Mouse (Mus musculus): ENCODE data around the gene Gm20388. TPM values are rescaled to one million over a fixed set of nuclear protein-coding genes. Genes with fewer than 3 reads are reported as not detected.

Gm20388 gene
- polyA plus RNA-seq, 1 experiment, result 28.1 TPM

DNA sequence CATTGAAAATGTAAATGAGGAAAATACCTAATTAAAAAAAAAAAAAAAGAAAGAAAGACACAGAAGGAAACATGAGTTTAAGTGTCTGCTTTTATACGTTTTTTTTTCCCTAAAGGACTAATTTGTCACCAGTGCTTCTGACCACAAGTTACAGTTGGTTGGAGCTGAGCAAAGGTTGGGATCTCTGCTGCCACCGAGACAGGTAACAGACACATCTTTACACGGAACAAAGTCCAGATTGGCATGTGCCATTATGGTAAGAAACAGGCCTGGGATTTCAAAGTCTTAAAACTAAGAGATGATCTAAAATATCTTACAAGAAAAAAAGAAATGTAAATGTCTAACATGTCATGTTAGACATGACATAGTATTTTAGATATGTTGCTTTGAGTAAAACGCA is 3136.1 kb downstream of the Gm20388 start:
- no peaks in the 10 kb centered on the region for H3K4me1 ChIP-seq (ENCODE audit: control insufficient read depth, insufficient read depth, low read length)
- TF ChIP-seq POLR2A (IDR thresholded peaks at IDR 0.05; ENCODE audit: insufficient read depth, low read length) (no peak), CTCF (IDR thresholded peaks at IDR 0.05; ENCODE audit: low read depth, low read length) (no peak)

DNA sequence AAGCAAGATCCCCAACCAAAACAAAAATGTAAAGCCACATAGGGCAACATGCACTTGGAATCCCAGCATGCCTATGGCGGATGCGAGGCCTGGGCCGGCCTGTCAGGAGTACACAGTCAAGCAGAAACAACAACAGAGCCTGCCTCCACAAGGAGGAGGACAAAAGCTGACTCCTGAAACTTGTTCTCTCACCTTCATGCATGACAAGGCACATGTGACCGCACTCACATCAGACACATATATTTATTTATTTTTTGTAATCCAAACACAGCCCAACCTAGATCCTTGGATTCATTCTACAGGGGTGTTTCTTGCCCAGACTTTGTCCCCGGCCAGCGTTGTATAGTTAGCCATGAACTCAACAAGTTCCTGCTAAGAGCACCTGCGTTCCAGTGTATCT is 3137.2 kb downstream of the Gm20388 start:
- no peaks in the 10 kb centered on the region for H3K4me1 ChIP-seq (ENCODE audit: control insufficient read depth, insufficient read depth, low read length)
- no peak overlapping the region for H3K4me3 ChIP-seq (ENCODE audit: low read depth, low read length)
- no peak overlapping the region for H3K27ac ChIP-seq (ENCODE audit: insufficient read depth, low read length)
- H3K9me3 ChIP-seq (replicated peaks; ENCODE audit: control insufficient read depth, insufficient read depth, low read length, poor library complexity, severe bottlenecking), result no peaks in the 10 kb centered on the region
- H3K9ac ChIP-seq (ENCODE audit: low read depth, poor library complexity, severe bottlenecking), result no peak overlapping the region
- H3K27me3 ChIP-seq (ENCODE audit: control insufficient read depth, insufficient read depth, low read length, poor library complexity, severe bottlenecking), result no peaks in the 10 kb centered on the region
- TF ChIP-seq EP300 (IDR thresholded peaks at IDR 0.05; ENCODE audit: insufficient read depth, low read depth, low read length) (no peak), POLR2A (IDR thresholded peaks at IDR 0.05; ENCODE audit: insufficient read depth, low read length) (no peak), CTCF (IDR thresholded peaks at IDR 0.05; ENCODE audit: low read depth, low read length) (no peak)
- peaks cover 7% of the 10 kb centered on the region for H3K36me3 ChIP-seq (ENCODE audit: control insufficient read depth, insufficient read depth, low read length, poor library complexity, severe bottlenecking)

More for the DNA sequence above, 3136.1 kb downstream of the Gm20388 start:
- Histone ChIP-seq H3K9ac (ENCODE audit: low read depth, poor library complexity, severe bottlenecking) (no peak overlapping the region), H3K27me3 (ENCODE audit: control insufficient read depth, insufficient read depth, low read length, poor library complexity, severe bottlenecking) (no peaks in the 10 kb centered on the region), H3K27ac (ENCODE audit: insufficient read depth, low read length) (no peak overlapping the region), H3K36me3 (ENCODE audit: control insufficient read depth, insufficient read depth, low read length, poor library complexity, severe bottlenecking) (peaks cover 7% of the 10 kb centered on the region), H3K4me3 (ENCODE audit: low read depth, low read length) (no peak overlapping the region), H3K9me3 (replicated peaks; ENCODE audit: control insufficient read depth, insufficient read depth, low read length, poor library complexity, severe bottlenecking) (no peaks in the 10 kb centered on the region)

DNA sequence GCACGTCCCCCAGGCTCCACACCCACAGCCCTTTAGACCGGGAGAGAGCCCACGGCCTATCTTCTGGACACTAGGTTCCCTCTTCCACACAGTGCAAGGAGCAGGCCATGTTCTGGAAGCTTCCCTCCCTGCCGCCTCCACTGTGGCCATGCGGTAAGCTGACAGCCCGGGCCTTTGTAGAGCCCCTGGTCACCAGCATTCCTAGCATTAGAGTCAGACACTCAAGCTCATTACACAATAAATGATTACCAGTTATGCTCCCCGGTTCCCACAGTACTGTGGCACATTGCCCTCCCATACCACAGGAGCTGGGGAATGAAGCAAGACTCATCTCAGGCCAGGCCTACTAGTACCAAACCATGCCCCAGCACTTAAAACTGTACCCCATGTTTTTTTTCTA is 3137.8 kb downstream of the Gm20388 start:
- Histone ChIP-seq H3K9me3 (replicated peaks; ENCODE audit: control insufficient read depth, insufficient read depth, low read length, poor library complexity, severe bottlenecking) (no peaks in the 10 kb centered on the region), H3K4me3 (ENCODE audit: low read depth, low read length) (no peak overlapping the region), H3K9ac (ENCODE audit: low read depth, poor library complexity, severe bottlenecking) (no peak overlapping the region), H3K27ac (ENCODE audit: insufficient read depth, low read length) (no peak overlapping the region), H3K27me3 (ENCODE audit: control insufficient read depth, insufficient read depth, low read length, poor library complexity, severe bottlenecking) (no peaks in the 10 kb centered on the region), H3K36me3 (ENCODE audit: control insufficient read depth, insufficient read depth, low read length, poor library complexity, severe bottlenecking) (peaks cover 7% of the 10 kb centered on the region), H3K4me1 (ENCODE audit: control insufficient read depth, insufficient read depth, low read length) (no peaks in the 10 kb centered on the region)
- TF ChIP-seq EP300 (IDR thresholded peaks at IDR 0.05; ENCODE audit: insufficient read depth, low read depth, low read length) (no peak), CTCF (IDR thresholded peaks at IDR 0.05; ENCODE audit: low read depth, low read length) (no peak), POLR2A (IDR thresholded peaks at IDR 0.05; ENCODE audit: insufficient read depth, low read length) (no peak)

GRCm38 (mm10) chr8:123051458-123051857 is 3140.8 kb downstream of the Gm20388 start:
- H3K36me3 ChIP-seq (ENCODE audit: control insufficient read depth, insufficient read depth, low read length, poor library complexity, severe bottlenecking), result no peaks in the 10 kb centered on the region
- H3K9me3 ChIP-seq (replicated peaks; ENCODE audit: control insufficient read depth, insufficient read depth, low read length, poor library complexity, severe bottlenecking), result no peaks in the 10 kb centered on the region
- no peak for TF ChIP-seq POLR2A (IDR thresholded peaks at IDR 0.05; ENCODE audit: insufficient read depth, low read length)
- no peak for TF ChIP-seq CTCF (IDR thresholded peaks at IDR 0.05; ENCODE audit: low read depth, low read length)
- no peak for TF ChIP-seq EP300 (IDR thresholded peaks at IDR 0.05; ENCODE audit: insufficient read depth, low read depth, low read length)
- no peak overlapping the region for H3K9ac ChIP-seq (ENCODE audit: low read depth, poor library complexity, severe bottlenecking)
- no peak overlapping the region for H3K27ac ChIP-seq (ENCODE audit: insufficient read depth, low read length)
- H3K4me1 ChIP-seq (ENCODE audit: control insufficient read depth, insufficient read depth, low read length), result no peaks in the 10 kb centered on the region
- no peaks in the 10 kb centered on the region for H3K27me3 ChIP-seq (ENCODE audit: control insufficient read depth, insufficient read depth, low read length, poor library complexity, severe bottlenecking)
- no peak overlapping the region for H3K4me3 ChIP-seq (ENCODE audit: low read depth, low read length)

DNA sequence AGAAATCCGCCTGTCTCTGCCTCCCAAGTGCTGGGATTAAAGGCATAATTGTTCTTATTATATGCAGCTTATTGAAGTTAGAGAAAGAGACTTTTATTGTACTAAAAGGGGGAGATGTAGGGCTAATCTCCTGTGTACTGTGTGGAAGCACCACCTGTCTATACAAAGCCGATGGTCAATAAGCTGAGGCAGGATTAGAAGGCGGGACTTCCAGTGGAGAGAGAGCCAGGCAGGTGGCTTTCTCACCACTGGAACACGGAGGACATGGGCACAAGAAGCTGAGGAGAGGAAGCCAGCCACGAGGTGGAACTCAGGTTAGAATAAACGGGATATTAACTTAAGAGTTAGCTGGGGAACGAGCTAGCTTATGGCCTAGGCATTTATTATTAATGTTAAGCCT is 3152.1 kb downstream of the Gm20388 start, which contains the start of gene Spg7:
Gene Spg7, plus strand, starts transcription at position 222 of the 400 bp plus-strand sequence.
- TF ChIP-seq CTCF (IDR thresholded peaks at IDR 0.05; ENCODE audit: low read depth, low read length) (no peak), POLR2A (IDR thresholded peaks at IDR 0.05; ENCODE audit: insufficient read depth, low read length) (no peak), EP300 (IDR thresholded peaks at IDR 0.05; ENCODE audit: insufficient read depth, low read depth, low read length) (no peak)

GRCm38 (mm10) chr8:123064072-123064471 is 3153.4 kb downstream of the Gm20388 start:
- Histone ChIP-seq H3K9ac (ENCODE audit: low read depth, poor library complexity, severe bottlenecking) (peak overlapping the region; percentile 96), H3K4me1 (ENCODE audit: control insufficient read depth, insufficient read depth, low read length) (peaks cover 2% of the 10 kb centered on the region), H3K27ac (ENCODE audit: insufficient read depth, low read length) (no peak overlapping the region), H3K4me3 (ENCODE audit: low read depth, low read length) (no peak overlapping the region), H3K36me3 (ENCODE audit: control insufficient read depth, insufficient read depth, low read length, poor library complexity, severe bottlenecking) (peaks cover 8% of the 10 kb centered on the region), H3K9me3 (replicated peaks; ENCODE audit: control insufficient read depth, insufficient read depth, low read length, poor library complexity, severe bottlenecking) (no peaks in the 10 kb centered on the region), H3K27me3 (ENCODE audit: control insufficient read depth, insufficient read depth, low read length, poor library complexity, severe bottlenecking) (no peaks in the 10 kb centered on the region)
- TF ChIP-seq CTCF (IDR thresholded peaks at IDR 0.05; ENCODE audit: low read depth, low read length), result no peak
- TF ChIP-seq EP300 (IDR thresholded peaks at IDR 0.05; ENCODE audit: insufficient read depth, low read depth, low read length), result no peak
- TF ChIP-seq POLR2A (IDR thresholded peaks at IDR 0.05; ENCODE audit: insufficient read depth, low read length), result no peak

More for the DNA sequence above, 3152.1 kb downstream of the Gm20388 start, which contains the start of gene Spg7:
- Histone ChIP-seq H3K9me3 (replicated peaks; ENCODE audit: control insufficient read depth, insufficient read depth, low read length, poor library complexity, severe bottlenecking) (no peaks in the 10 kb centered on the region), H3K36me3 (ENCODE audit: control insufficient read depth, insufficient read depth, low read length, poor library complexity, severe bottlenecking) (peaks cover 7% of the 10 kb centered on the region), H3K27ac (ENCODE audit: insufficient read depth, low read length) (no peak within 1 kb of the TSS), H3K9ac (ENCODE audit: low read depth, poor library complexity, severe bottlenecking) (no peak within 1 kb of the TSS), H3K4me3 (ENCODE audit: low read depth, low read length) (no peak within 1 kb of the TSS), H3K27me3 (ENCODE audit: control insufficient read depth, insufficient read depth, low read length, poor library complexity, severe bottlenecking) (no peaks in the 10 kb centered on the region), H3K4me1 (ENCODE audit: control insufficient read depth, insufficient read depth, low read length) (peaks cover 2% of the 10 kb centered on the region)

All from ES-Bruce4 (cell line).